Mouse (Mus musculus) neural tube, embryonic 10.5 days (tissue): Measurements from ENCODE around the gene Ttc30a2.

ENCODE experiments used
- DNase-seq: peaks from one replicate; pipeline ENCODE4 v3.0.0-alpha.2; 2017; ENCODE audit warnings: low spot score; ENCODE audit errors: extremely low spot score

Ttc30a2 gene

GRCm38 (mm10) chr2:75929786-75930444 lies 48.1 kb downstream of the Ttc30a2 start:
- DNase-seq: no peak

GRCm38 (mm10) chr2:75929141-75929540 lies 48.8 kb downstream of the Ttc30a2 start:
- DNase-seq: no peak

- no peak for DNase-seq
Observed at GRCm38 (mm10) chr2:75928011-75928410, 50.0 kb downstream of the Ttc30a2 start.

GRCm38 (mm10) chr2:75926061-75926460 lies 51.9 kb downstream of the Ttc30a2 start:
- DNase-seq: no peak
